Mouse (Mus musculus): ENCODE data around the gene Slc7a8.

The Slc7a8 gene

GRCm38 (mm10) chr14:54781610-54782365, at the start of gene Slc7a8:
TSS of gene Slc7a8 (minus strand) at chr14:54781946.
- no peak for DNase-seq (ENCODE audit: low spot score)

- no peak for DNase-seq (ENCODE audit: low spot score)
Measured at GRCm38 (mm10) chr14:54823716-54824115, 42.0 kb upstream of the Slc7a8 start.

GRCm38 (mm10) chr14:54822301-54822700, 40.6 kb upstream of the Slc7a8 start:
- no peak for DNase-seq (ENCODE audit: low spot score)

GRCm38 (mm10) chr14:54817791-54818190, 36.0 kb upstream of the Slc7a8 start:
- DNase-seq (ENCODE audit: low spot score): no peak

- no peak for DNase-seq (ENCODE audit: low spot score)
Measured at GRCm38 (mm10) chr14:54815737-54816136, 34.0 kb upstream of the Slc7a8 start.

GRCm38 (mm10) chr14:54813991-54814390, 32.2 kb upstream of the Slc7a8 start, which contains the start of gene Rnf212b:
TSS of gene Rnf212b (plus strand) at chr14:54814141.
- DNase-seq (ENCODE audit: low spot score): no peak

DNA sequence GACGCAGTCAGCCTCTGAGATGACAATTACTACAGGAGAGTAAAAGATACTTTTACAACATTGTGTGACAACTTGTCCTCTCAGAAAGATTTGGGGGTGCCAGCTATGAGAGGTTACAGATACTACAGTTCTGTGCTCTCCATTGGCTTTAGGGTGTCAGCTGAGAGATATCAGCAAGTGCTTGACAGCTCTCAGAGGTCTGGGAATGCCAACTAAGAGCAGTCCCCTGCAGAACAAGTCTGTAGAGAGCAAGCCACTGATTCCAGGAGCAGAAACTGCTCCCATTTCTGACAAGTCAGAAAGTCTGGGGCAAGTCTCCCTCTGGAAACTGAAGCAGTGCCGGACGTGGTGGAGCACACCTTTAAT, 27.9 kb upstream of the Slc7a8 start:
- no peak for DNase-seq (ENCODE audit: low spot score)

DNA sequence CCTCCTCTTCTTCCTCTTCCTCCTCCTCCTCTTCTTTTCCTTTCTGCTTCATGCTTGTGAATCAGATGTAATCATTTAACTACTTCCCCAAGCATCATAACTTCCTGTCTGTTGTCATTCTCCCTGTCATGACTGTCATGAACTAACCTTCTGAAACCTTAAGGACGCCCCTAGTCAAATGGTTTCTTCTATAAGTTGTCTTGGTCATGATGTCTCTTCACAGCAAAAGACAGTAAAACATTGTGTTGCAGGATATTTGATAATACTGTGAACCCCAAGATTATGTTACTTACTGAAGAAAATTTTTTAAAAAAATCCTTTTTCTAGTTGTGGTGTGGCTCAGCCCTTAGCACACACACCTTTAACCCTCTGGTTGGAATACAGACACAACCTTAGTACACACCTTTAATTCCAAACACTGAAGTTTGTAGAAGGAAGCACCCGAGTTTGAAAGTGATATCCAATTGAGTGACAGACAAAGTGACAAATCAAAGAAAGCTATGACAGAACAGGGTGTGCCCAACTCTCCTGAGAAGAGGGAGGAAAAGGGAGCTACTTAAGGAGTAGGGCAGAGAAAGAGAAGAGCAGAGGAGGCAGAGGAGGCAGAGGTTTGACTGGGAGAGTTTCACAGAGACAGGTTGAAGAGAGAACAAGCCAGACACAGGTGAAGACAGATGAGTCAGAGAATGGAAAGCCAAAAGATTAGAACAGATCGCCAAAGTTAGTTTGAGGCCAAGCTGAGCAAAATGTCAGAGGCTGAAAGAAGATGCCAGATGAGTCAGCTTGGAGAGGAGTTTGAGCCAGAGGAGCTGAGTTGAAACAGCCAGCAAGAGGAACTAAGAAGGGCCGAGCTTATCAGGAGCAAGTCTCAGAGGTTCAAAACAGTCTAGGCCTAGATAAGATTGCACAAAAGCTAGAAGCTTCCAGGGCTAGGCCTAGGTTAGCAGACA, 27.2 kb upstream of the Slc7a8 start:
- DNase-seq (ENCODE audit: low spot score): no peak

DNA sequence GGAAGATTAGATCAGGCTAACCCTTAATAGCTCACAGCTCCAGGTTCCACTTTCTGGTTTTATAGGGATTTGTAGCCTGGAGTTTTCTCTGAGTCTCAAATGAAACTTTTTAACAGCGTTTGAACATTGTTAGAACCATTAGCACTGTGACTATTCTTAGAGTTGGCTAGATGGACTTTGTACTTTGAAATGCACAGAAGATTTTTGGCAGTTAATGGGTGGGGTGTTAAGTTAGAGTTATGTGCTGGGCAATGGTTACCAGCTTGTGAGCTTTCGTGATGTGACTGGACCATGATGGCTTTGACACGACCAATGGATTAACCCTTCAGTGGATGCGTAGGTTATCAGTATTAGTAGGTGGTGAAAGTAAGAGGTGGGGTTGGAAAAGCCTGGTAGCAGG, 24.4 kb upstream of the Slc7a8 start:
- no peak for DNase-seq (ENCODE audit: low spot score)

GRCm38 (mm10) chr14:54802428-54802827, 20.7 kb upstream of the Slc7a8 start:
- DNase-seq (ENCODE audit: low spot score): no peak

DNA sequence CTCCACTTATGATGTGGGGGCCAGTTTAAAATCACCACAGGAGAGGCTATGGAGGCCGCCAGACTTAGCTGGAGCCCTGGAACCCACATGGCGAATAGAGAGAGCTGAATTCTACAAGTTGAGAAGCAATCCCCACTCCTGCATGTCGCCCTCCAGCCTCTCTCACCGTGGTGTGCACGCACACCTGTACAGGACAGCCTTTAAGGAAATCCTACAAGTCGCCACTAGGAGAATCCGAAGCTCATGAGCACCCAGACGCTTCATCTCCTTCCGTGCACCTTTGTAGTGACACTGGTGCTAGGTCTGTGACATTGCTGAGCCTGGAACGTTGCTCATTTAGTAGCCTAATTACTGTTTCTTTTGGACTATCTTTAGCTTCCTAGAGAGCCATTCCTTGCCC, 17.9 kb upstream of the Slc7a8 start:
- DNase-seq (ENCODE audit: low spot score): no peak

GRCm38 (mm10) chr14:54796760-54797159, 15.0 kb upstream of the Slc7a8 start:
- no peak for DNase-seq (ENCODE audit: low spot score)

- DNase-seq (ENCODE audit: low spot score): no peak
Measured at GRCm38 (mm10) chr14:54795901-54796300, 14.2 kb upstream of the Slc7a8 start.

GRCm38 (mm10) chr14:54793894-54794830, 12.4 kb upstream of the Slc7a8 start:
- DNase-seq (ENCODE audit: low spot score): no peak

- DNase-seq (ENCODE audit: low spot score): no peak
Measured at GRCm38 (mm10) chr14:54793351-54793750, 11.6 kb upstream of the Slc7a8 start.

DNA sequence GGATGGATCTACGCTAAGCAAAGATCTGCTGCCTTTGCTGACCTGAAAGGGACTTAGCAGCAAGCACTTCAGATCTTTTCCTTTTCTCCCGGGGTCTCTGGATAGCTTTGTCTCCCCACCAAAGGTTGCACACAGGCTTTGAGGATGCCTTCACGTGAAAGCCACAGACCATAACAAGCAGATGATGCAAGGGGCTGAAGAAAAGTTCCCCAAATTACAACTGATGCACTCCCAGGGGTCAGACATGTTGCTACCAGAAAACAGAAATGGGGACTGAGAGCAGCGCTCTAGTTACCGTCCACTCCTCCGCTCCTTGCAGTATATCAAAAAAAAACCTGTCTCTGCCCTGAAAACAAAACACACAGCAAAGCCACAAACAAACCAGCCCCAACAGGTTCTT, 10.4 kb upstream of the Slc7a8 start:
- DNase-seq (ENCODE audit: low spot score): no peak

- no peak for DNase-seq (ENCODE audit: low spot score)
Measured at GRCm38 (mm10) chr14:54788231-54788630, 6.5 kb upstream of the Slc7a8 start.

GRCm38 (mm10) chr14:54787226-54787625, 5.5 kb upstream of the Slc7a8 start:
- DNase-seq (ENCODE audit: low spot score): no peak

- no peak for DNase-seq (ENCODE audit: low spot score)
Measured at GRCm38 (mm10) chr14:54786489-54786888, 4.7 kb upstream of the Slc7a8 start.

- DNase-seq (ENCODE audit: low spot score): no peak
Measured at GRCm38 (mm10) chr14:54785898-54786297, 4.2 kb upstream of the Slc7a8 start.

- no peak for DNase-seq (ENCODE audit: low spot score)
Measured at GRCm38 (mm10) chr14:54782971-54783370, 1.2 kb upstream of the Slc7a8 start.

Data from left cerebral cortex, adult 11 months (tissue).